Mouse (Mus musculus): ENCODE results near the gene Rabggtb. TPM values are rescaled to one million over a fixed set of nuclear protein-coding genes. Genes with fewer than 3 reads are reported as not detected.

Rabggtb gene
- polyA plus RNA-seq, 1 experiment = 50.9 TPM

- no peak for DNase-seq
- no peak for TF ChIP-seq CTCF (conservative IDR thresholded peaks at IDR 0.05; ENCODE audit: insufficient read depth, insufficient read length, low read depth, low read length)
- TF ChIP-seq POLR2A (IDR thresholded peaks at IDR 0.05; ENCODE audit: low read depth, low read length) = no peak
- H3K4me1 ChIP-seq (ENCODE audit: control insufficient read depth, insufficient read depth, low read length) = peaks cover 10% of the 10 kb centered on the region
- H3K36me3 ChIP-seq (ENCODE audit: control insufficient read depth, insufficient read depth, low read length) = peaks cover 3% of the 10 kb centered on the region
- no peaks in the 10 kb centered on the region for H3K27me3 ChIP-seq (replicated peaks; ENCODE audit: control insufficient read depth, insufficient read depth, low read length)
- no peak overlapping the region for H3K27ac ChIP-seq (ENCODE audit: insufficient read depth, low read depth, low read length)
- WGBS = 3% methylated on average over 1 of the region's 1 CpGs
- H3K4me3 ChIP-seq (ENCODE audit: insufficient read depth, low read depth, low read length) = no peak overlapping the region
Observed at GRCm38 (mm10) chr3:153917200-153917599, 4.4 kb upstream of the Rabggtb start.

GRCm38 (mm10) chr3:153913510-153914243 lies 868 bp upstream of the Rabggtb start:
- WGBS = 26% methylated on average over 6 of the region's 6 CpGs
- TF ChIP-seq CTCF (conservative IDR thresholded peaks at IDR 0.05; ENCODE audit: insufficient read depth, insufficient read length, low read depth, low read length) (no peak), POLR2A (IDR thresholded peaks at IDR 0.05; ENCODE audit: low read depth, low read length) (no peak)
- Histone ChIP-seq H3K36me3 (ENCODE audit: control insufficient read depth, insufficient read depth, low read length) (peaks cover 9% of the 10 kb centered on the region; the same call in 1 of the 2 replicates), H3K4me3 (ENCODE audit: insufficient read depth, low read depth, low read length) (no peak overlapping the region), H3K27ac (ENCODE audit: insufficient read depth, low read depth, low read length) (peak overlapping the region; percentile 98; the same call in 1 of the 2 replicates), H3K27me3 (replicated peaks; ENCODE audit: control insufficient read depth, insufficient read depth, low read length) (no peaks in the 10 kb centered on the region), H3K4me1 (ENCODE audit: control insufficient read depth, insufficient read depth, low read length) (peaks cover 30% of the 10 kb centered on the region)
- no peak for DNase-seq

GRCm38 (mm10) chr3:153911882-153912440 lies 848 bp downstream of the Rabggtb start:
- Histone ChIP-seq H3K4me3 (ENCODE audit: insufficient read depth, low read depth, low read length) (peak overlapping the region; percentile 70), H3K4me1 (ENCODE audit: control insufficient read depth, insufficient read depth, low read length) (peaks cover 28% of the 10 kb centered on the region), H3K27ac (ENCODE audit: insufficient read depth, low read depth, low read length) (peak overlapping the region; percentile 92), H3K36me3 (ENCODE audit: control insufficient read depth, insufficient read depth, low read length) (peaks cover 17% of the 10 kb centered on the region), H3K27me3 (replicated peaks; ENCODE audit: control insufficient read depth, insufficient read depth, low read length) (no peaks in the 10 kb centered on the region)
- DNase-seq = peak; percentile 58
- 2% methylated on average over 12 of the region's 12 CpGs for WGBS
- TF ChIP-seq CTCF (conservative IDR thresholded peaks at IDR 0.05; ENCODE audit: insufficient read depth, insufficient read length, low read depth, low read length) (no peak), POLR2A (IDR thresholded peaks at IDR 0.05; ENCODE audit: low read depth, low read length) (no peak)

- peaks cover 20% of the 10 kb centered on the region for H3K36me3 ChIP-seq (ENCODE audit: control insufficient read depth, insufficient read depth, low read length)
Observed at GRCm38 (mm10) chr3:153911197-153911881, 1.5 kb downstream of the Rabggtb start.

GRCm38 (mm10) chr3:153910489-153910888 lies 2.3 kb downstream of the Rabggtb start:
- 45% methylated on average over 7 of the region's 7 CpGs for WGBS
- peaks cover 22% of the 10 kb centered on the region for H3K36me3 ChIP-seq (ENCODE audit: control insufficient read depth, insufficient read depth, low read length)
- TF ChIP-seq POLR2A (IDR thresholded peaks at IDR 0.05; ENCODE audit: low read depth, low read length) (no peak), CTCF (conservative IDR thresholded peaks at IDR 0.05; ENCODE audit: insufficient read depth, insufficient read length, low read depth, low read length) (no peak)
- H3K4me1 ChIP-seq (ENCODE audit: control insufficient read depth, insufficient read depth, low read length) = peaks cover 26% of the 10 kb centered on the region
- H3K27me3 ChIP-seq (replicated peaks; ENCODE audit: control insufficient read depth, insufficient read depth, low read length) = no peaks in the 10 kb centered on the region
- H3K4me3 ChIP-seq (ENCODE audit: insufficient read depth, low read depth, low read length) = no peak overlapping the region
- no peak for DNase-seq
- no peak overlapping the region for H3K27ac ChIP-seq (ENCODE audit: insufficient read depth, low read depth, low read length)

More at GRCm38 (mm10) chr3:153911197-153911881, 1.5 kb downstream of the Rabggtb start:
- peaks cover 26% of the 10 kb centered on the region for H3K4me1 ChIP-seq (ENCODE audit: control insufficient read depth, insufficient read depth, low read length)
- H3K27me3 ChIP-seq (replicated peaks; ENCODE audit: control insufficient read depth, insufficient read depth, low read length) = no peaks in the 10 kb centered on the region
- peak overlapping the region; percentile 70 for H3K4me3 ChIP-seq (ENCODE audit: insufficient read depth, low read depth, low read length)
- peak overlapping the region; percentile 39; the same call in 1 of the 2 replicates for H3K27ac ChIP-seq (ENCODE audit: insufficient read depth, low read depth, low read length)
- no peak for TF ChIP-seq POLR2A (IDR thresholded peaks at IDR 0.05; ENCODE audit: low read depth, low read length)
- TF ChIP-seq CTCF (conservative IDR thresholded peaks at IDR 0.05; ENCODE audit: insufficient read depth, insufficient read length, low read depth, low read length) = no peak
- peak; percentile 55 for DNase-seq
- WGBS = 24% methylated on average over 8 of the region's 8 CpGs

GRCm38 (mm10) chr3:153908919-153909318 lies 3.9 kb downstream of the Rabggtb start:
- TF ChIP-seq POLR2A (IDR thresholded peaks at IDR 0.05; ENCODE audit: low read depth, low read length) (no peak), CTCF (conservative IDR thresholded peaks at IDR 0.05; ENCODE audit: insufficient read depth, insufficient read length, low read depth, low read length) (no peak)
- Histone ChIP-seq H3K27me3 (replicated peaks; ENCODE audit: control insufficient read depth, insufficient read depth, low read length) (no peaks in the 10 kb centered on the region), H3K4me1 (ENCODE audit: control insufficient read depth, insufficient read depth, low read length) (peaks cover 26% of the 10 kb centered on the region), H3K4me3 (ENCODE audit: insufficient read depth, low read depth, low read length) (no peak overlapping the region), H3K27ac (ENCODE audit: insufficient read depth, low read depth, low read length) (no peak overlapping the region), H3K36me3 (ENCODE audit: control insufficient read depth, insufficient read depth, low read length) (peaks cover 22% of the 10 kb centered on the region)
- DNase-seq = no peak
- WGBS = 47% methylated on average over 5 of the region's 5 CpGs
